8 mouse cellular contexts compared by ENCODE assay signal in the genomic region with DNA sequence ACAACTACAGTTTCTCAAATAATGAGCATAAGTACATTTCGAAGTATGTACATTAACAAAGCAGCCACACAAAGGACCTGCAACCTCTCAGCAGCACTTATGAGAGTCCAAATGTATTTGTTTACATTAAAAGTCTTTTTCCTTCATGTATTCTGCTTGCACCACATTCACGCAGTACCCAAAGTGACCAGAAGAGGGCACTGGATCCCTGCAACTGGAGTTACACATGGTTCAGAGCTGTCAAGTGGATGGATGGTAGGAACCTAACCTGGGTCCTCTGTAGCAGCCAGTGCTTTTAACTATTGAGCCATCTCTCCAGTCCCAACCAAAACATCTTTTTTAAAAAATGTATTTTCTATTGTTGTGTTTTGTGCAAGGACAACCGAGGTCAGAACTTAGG. TPM values are rescaled to one million over a fixed set of nuclear protein-coding genes. Genes with fewer than 3 reads are reported as not detected.
DNase-seq lines count a peak whose midpoint lies in the region; ATAC-seq and TF ChIP-seq lines count a peak whose summit lies in the region.

No protein-coding gene starts in this region.

- no peak overlapping the region for H3K4me3 ChIP-seq in forebrain, postnatal 0 days (ENCODE audit: low read depth, low read length)
- H3K4me3 ChIP-seq in forebrain, embryonic 13.5 days: no peak overlapping the region

- H3K27ac ChIP-seq in forebrain, postnatal 0 days (ENCODE audit: low read depth, low read length): no peak overlapping the region
- H3K27ac ChIP-seq in forebrain, embryonic 13.5 days: no peak overlapping the region

- H3K4me2 ChIP-seq in forebrain, postnatal 0 days (ENCODE audit: low read depth): no peak overlapping the region
- H3K4me2 ChIP-seq in forebrain, embryonic 13.5 days: no peak overlapping the region

- peak; percentile 57 for DNase-seq in forebrain, postnatal 0 days
- DNase-seq in 416B (ENCODE audit: low read depth): peak; percentile 73
- DNase-seq in adrenal gland, adult 2 months: peak; percentile 40
- DNase-seq in embryo, embryonic 9.5 days (ENCODE audit: extremely low spot score): peak; percentile 70
- DNase-seq in kidney, postnatal 25 days: peak; percentile 55 to 80
- DNase-seq in spleen, postnatal 4 days (ENCODE audit: low spot score in 2 of 2): peak; percentile 65 to 90

- no peak overlapping the region for H3K9ac ChIP-seq in forebrain, postnatal 0 days
- no peak overlapping the region for H3K9ac ChIP-seq in forebrain, embryonic 13.5 days

- WGBS in forebrain, postnatal 0 days: 68% methylated on average over 3 of the region's 3 CpGs
- WGBS in forebrain, embryonic 13.5 days: 67% methylated on average over 3 of the region's 3 CpGs

- no peaks in the 10 kb centered on the region for H3K4me1 ChIP-seq in forebrain, postnatal 0 days (ENCODE audit: insufficient read depth)
- H3K4me1 ChIP-seq in forebrain, embryonic 13.5 days: no peaks in the 10 kb centered on the region

- TF ChIP-seq CTCF in forebrain, postnatal 0 days (IDR thresholded peaks at IDR 0.05; ENCODE audit: low read depth): peak; percentile 74

- peaks cover 93% of the 10 kb centered on the region for H3K36me3 ChIP-seq in forebrain, postnatal 0 days (ENCODE audit: insufficient read depth)
- H3K36me3 ChIP-seq in forebrain, embryonic 13.5 days (ENCODE audit: poor library complexity, severe bottlenecking): peaks cover 96% of the 10 kb centered on the region

- ATAC-seq in forebrain, postnatal 0 days: no peak
- no peak for ATAC-seq in forebrain, embryonic 13.5 days
- peak; percentile 62 for ATAC-seq in megakaryocyte, adult 5-6 weeks (ENCODE audit: poor library complexity, severe bottlenecking)

- H3K27me3 ChIP-seq in forebrain, postnatal 0 days (ENCODE audit: insufficient read depth, low read length): no peaks in the 10 kb centered on the region
- no peaks in the 10 kb centered on the region for H3K27me3 ChIP-seq in forebrain, embryonic 13.5 days

- H3K9me3 ChIP-seq in forebrain, postnatal 0 days (ENCODE audit: low read length): no peaks in the 10 kb centered on the region
- no peaks in the 10 kb centered on the region for H3K9me3 ChIP-seq in forebrain, embryonic 13.5 days (replicated peaks)

RNA-seq across cellular contexts. Expression of a gene that starts 35.2 kb away (rescaled TPM):
- total RNA-seq in forebrain, postnatal 0 days (2014; rRNA removed): 22.0 and 23.1 TPM in 2 replicates
- 4.3 and 7.8 TPM in 2 replicates for polyA plus RNA-seq in forebrain, postnatal 0 days (2015; fragmentation: Nextera tagmentation; extraction: Ambion mirVana)
- polyA plus RNA-seq in forebrain, embryonic 13.5 days (2015; fragmentation: Nextera tagmentation; extraction: Ambion mirVana): 11.8 and 13.7 TPM in 2 replicates
- total RNA-seq in adrenal gland, adult 2 months (2021): 10 to 100 TPM; 57.6 to 87.4 TPM
- 36.2 and 41.4 TPM in 2 replicates for polyA plus RNA-seq in adrenal gland, adult 2 months (2012; rRNA removed)
- total RNA-seq in megakaryocyte, adult 5-6 weeks (2015): 37.4 and 38.2 TPM in 2 replicates
- total RNA-seq in megakaryocyte, adult 5-6 weeks (2017): 24.2 and 32.5 TPM in 2 replicates
